Mouse (Mus musculus) adrenal gland (tissue): ENCODE data around the gene Tcl1b3.

Experiments
- intact Hi-C: fragments of 180-260 bp; cut with DNase I; formaldehyde crosslinking; loops from one replicate; pipeline ENCODE4 v1.15.1; 2025

Tcl1b3 gene

GRCm38 (mm10) chr12:105224621-105225320, 33.9 kb downstream of the Tcl1b3 start:
- intact Hi-C loops = no loop called here

- intact Hi-C loops = no loop called here
These were observed 43.5 kb downstream of the Tcl1b3 start for GRCm38 (mm10) chr12:105234362-105234761.

GRCm38 (mm10) chr12:105235091-105235490, 44.2 kb downstream of the Tcl1b3 start:
- intact Hi-C loops = no loop called here

GRCm38 (mm10) chr12:105239060-105239459, 48.2 kb downstream of the Tcl1b3 start:
- intact Hi-C loops = no loop called here
